Mouse (Mus musculus) heart, adult 8-10 months (tissue): ENCODE measurements around the gene Fibp. TPM values are rescaled to one million over a fixed set of nuclear protein-coding genes. Genes with fewer than 3 reads are reported as not detected.
A peak's percentile ranks its signal among the peaks of the same experiment; 100 is the strongest.
"Not testable (repeated sequence)": the region's sequence is repeated elsewhere in the genome, so short reads cannot be mapped to it uniquely, and the experiment has no call there.

Source experiments
- DNase-seq: peaks from one replicate; pipeline ENCODE4 v3.0.0; 2022; ENCODE audit warnings: low spot score
- total RNA-seq, 4 experiments: library from RNA; stranded (reverse); gene quantifications; 2 replicates each; pipeline ENCODE4 v1.2.4; 2022

Gene Fibp
- total RNA-seq, 4 experiments from 2014 or later, result 41.3 to 52.3 (median 49.2) TPM

DNA sequence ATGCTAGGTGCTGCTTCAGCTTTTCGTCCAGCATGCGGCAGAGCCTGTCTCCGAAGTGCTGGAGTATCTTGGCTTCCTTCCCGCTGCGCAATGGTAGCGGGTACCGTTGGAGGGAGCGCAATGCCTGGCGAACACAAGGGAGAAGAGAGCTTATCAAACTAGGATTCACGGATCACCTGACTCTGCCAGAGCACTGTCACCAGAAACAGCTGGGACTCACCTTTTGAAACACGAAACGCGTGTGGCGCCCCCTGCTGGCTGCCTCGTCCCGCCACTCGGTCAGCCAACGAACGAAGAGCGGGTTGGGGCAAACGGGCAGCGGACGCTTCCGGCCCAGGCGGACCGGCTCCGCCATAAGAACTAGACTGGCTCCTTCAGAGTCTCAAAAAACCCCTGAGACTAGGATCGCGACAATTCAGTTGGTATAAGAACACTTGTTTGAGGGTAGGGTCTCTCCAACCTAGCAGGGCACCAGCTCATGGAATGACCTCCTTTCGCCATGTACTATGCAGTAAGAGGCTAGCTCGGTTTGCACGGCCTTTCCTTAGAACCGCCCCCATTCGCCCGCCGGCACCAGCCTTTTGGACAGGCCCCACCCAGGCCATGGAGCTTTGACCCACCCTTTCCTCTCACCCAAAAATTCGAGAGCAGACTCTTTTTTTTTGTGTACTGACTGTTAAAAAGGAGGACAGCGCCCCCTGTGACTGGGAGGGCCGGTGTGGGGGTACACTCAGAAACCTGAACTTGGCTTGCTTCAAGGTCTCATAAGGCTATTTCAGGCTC lies 27.5 kb downstream of the Fibp start, which contains the start of gene Mus81:
Gene Mus81 (minus strand): TSS at position 635 of the 783 bp plus-strand sequence.
- DNase-seq, result peak; percentile 98

GRCm38 (mm10) chr19:5488878-5489571 lies 28.6 kb downstream of the Fibp start:
- peak; percentile 97 for DNase-seq

DNA sequence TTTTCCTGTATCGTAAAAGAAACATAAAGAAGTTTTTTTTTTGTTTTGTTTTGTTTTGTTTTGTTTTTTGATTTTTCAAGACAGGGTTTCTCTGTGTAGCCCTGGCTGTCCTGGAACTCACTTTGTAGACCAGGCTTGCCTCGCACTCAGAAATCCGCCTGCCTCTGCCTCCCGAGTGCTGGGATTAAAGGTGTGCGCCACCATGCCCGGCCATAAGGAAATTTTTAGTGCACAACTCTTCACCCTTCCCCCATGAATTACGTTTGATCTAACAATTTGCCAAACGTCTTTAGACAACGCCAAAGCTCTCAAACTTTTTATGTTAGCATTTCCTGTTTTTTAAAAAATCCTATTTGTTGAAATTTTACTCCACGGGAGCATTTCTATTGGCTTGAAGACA lies 29.3 kb downstream of the Fibp start:
- DNase-seq, result not testable (repeated sequence)

GRCm38 (mm10) chr19:5490313-5490897 lies 30.0 kb downstream of the Fibp start, which contains the start of gene Cfl1:
Gene Cfl1, plus strand, starts transcription at chr19:5490455.
- peak; percentile 96 for DNase-seq

GRCm38 (mm10) chr19:5490898-5491708 lies 30.7 kb downstream of the Fibp start:
- peak; percentile 92 for DNase-seq

- DNase-seq, result no peak
Measured at GRCm38 (mm10) chr19:5492641-5493040, 32.2 kb downstream of the Fibp start.

GRCm38 (mm10) chr19:5493301-5493721 lies 32.9 kb downstream of the Fibp start:
- DNase-seq, result not testable (repeated sequence)

- DNase-seq, result no peak
Measured at GRCm38 (mm10) chr19:5494314-5494713, 33.9 kb downstream of the Fibp start.

DNA sequence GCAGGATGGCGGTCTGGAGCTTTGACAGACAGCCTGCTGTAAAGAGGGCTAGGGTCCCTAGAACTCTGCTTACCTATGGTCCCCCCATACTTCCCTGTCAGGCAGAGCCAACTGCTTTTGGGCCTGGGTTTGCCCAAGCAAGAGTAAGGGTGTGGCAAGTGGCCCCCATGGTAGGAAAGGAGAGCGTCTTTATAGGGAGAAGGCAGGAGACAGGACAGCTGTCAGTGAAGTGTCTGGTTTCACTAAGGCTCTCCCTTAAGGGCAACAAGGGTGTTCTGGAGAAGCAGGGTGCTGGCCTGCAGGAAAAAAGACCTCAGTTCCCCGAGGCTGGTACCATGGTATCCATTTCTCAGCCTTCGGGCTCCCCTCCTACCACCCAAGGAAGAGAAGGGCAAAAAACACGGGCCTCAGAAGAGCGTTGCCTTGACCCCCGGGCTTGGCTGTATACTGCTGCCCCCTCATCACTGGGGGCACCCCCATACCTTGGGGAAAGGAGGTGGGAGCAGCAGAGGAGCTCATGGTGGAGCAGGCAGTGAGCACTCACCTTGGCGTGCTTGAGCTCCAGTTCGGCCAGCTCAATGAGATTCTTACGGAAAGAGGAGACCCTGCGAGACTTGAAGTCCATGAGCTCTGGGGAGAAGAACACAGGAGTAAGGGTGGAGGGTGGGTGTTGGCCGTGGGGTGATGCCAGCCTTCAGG lies 35.1 kb downstream of the Fibp start:
- no peak for DNase-seq

DNA sequence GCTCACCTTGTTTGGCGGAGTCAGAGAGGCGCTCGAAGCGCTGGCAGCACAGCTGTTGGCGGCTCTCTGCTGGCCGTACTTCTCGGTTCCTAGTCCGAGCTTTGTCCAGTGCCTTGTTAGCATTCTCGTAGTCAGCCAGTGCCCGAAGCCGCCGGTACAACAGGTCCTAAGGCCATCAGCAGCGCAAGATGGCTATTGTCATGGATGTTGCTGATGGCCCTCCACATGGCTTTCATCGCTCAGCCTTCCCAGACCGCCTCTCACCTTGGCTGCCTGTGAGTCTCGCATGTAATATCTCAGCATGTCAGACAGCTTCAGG lies 35.6 kb downstream of the Fibp start:
- DNase-seq, result no peak

GRCm38 (mm10) chr19:5500330-5500875 lies 40.0 kb downstream of the Fibp start:
- DNase-seq, result no peak

- DNase-seq, result no peak
Measured at GRCm38 (mm10) chr19:5503687-5504086, 43.3 kb downstream of the Fibp start, which contains the start of gene 1700020D05Rik. Gene 1700020D05Rik, minus strand, starts transcription at chr19:5503787.

DNA sequence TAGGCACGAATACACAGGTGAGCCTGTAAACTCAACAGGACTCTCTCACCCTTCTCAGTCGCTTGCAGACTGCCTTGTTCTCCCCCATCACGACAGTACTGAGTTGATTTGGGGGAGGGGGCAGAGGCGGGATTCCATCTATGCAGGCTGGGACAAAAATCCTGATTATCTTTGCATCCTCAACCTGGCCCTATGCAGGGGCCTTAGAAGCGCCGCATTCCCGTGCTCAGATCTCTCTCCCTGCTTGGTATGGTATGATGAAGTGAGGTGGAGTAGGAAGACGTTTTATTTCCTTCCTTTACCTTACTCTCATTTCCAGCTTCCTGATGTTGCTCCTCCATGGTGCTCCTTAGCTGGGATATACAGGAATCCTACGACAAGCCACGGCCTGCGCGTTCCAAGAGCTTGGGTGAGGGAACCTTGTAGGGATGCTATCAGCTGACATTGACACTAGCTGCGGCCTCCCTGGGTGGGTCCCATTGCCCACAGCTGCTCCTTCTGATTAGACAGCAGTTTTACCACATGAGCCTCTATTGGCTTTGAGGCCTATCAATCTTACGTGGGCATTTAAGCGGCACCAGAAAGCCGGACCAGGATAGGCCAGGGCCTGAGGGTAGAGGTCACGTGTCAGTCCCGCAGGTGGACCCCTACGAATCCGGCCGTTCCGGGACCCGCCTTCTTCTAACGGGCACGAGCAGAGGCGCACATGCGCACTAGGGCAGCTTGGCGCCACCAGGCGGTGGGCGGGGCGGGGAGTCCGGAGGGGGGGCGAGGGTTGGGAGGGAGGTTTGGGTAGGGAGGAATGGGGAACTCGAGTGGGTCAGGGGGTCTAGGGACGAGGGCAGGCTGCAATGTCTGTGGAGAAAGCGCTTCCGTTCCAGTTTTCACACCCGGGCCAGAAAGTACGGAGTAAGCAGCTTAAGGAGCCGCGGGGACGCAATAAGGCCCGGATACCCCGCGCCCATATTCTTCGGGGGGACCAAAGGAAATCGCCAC lies 49.9 kb downstream of the Fibp start, which contains the start of gene Snx32:
Gene Snx32 (minus strand): TSS at position 508 of the 996 bp plus-strand sequence.
- peak; percentile 99 for DNase-seq

- no peak for DNase-seq
Measured at GRCm38 (mm10) chr19:5511074-5511632, 50.7 kb downstream of the Fibp start.

- DNase-seq, result no peak
Measured at GRCm38 (mm10) chr19:5512091-5513004, 51.9 kb downstream of the Fibp start.

DNA sequence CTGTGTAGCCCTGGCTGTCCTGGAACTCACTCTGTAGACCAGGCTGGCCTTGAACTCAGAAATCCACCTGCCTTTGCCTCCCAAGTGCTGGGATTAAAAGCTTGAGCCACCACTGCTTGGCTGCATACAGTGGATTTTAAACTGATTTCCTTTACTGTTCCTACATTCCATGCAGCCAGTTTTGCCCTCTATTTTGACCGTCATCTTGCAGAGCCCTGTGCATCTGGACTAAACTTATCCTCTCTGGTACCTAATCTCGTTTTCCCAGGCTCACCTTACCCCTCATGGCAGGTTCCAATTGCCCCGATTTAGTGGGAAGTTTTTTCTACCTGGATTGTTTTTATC lies 52.6 kb downstream of the Fibp start:
- no peak for DNase-seq
